Mouse (Mus musculus): ENCODE data around the gene Natd1.

Natd1 gene

GRCm38 (mm10) chr11:60931869-60932481 lies 17.4 kb upstream of the Natd1 start, which contains the start of gene Map2k3:
Map2k3 (plus strand) TSS chr11:60932033.
- peak; percentile 90 for DNase-seq (ENCODE audit: low spot score in 2 of 2)

- DNase-seq (ENCODE audit: low spot score in 2 of 2): peak in 1 of 2 experiments; percentile 26
Observed at GRCm38 (mm10) chr11:60931282-60931868, 16.8 kb upstream of the Natd1 start.

- no peak for DNase-seq (ENCODE audit: low spot score in 2 of 2)
Observed at GRCm38 (mm10) chr11:60930724-60931281, 16.3 kb upstream of the Natd1 start.

GRCm38 (mm10) chr11:60927264-60927663 lies 12.7 kb upstream of the Natd1 start:
- peak; percentile 80 to 90 for DNase-seq (ENCODE audit: low spot score in 2 of 2)

GRCm38 (mm10) chr11:60924981-60925380 lies 10.4 kb upstream of the Natd1 start:
- no peak for DNase-seq (ENCODE audit: low spot score in 2 of 2)

GRCm38 (mm10) chr11:60924498-60924897 lies 9.9 kb upstream of the Natd1 start:
- no peak for DNase-seq (ENCODE audit: low spot score in 2 of 2)

- DNase-seq (ENCODE audit: low spot score in 2 of 2): no peak
Observed at GRCm38 (mm10) chr11:60922964-60923363, 8.4 kb upstream of the Natd1 start.

GRCm38 (mm10) chr11:60922195-60922594 lies 7.6 kb upstream of the Natd1 start:
- DNase-seq (ENCODE audit: low spot score in 2 of 2): no peak

GRCm38 (mm10) chr11:60920021-60920420 lies 5.5 kb upstream of the Natd1 start:
- no peak for DNase-seq (ENCODE audit: low spot score in 2 of 2)

GRCm38 (mm10) chr11:60915201-60915600 lies 651 bp upstream of the Natd1 start:
- no peak for DNase-seq (ENCODE audit: low spot score in 2 of 2)

- peak; percentile 80 to 85 for DNase-seq (ENCODE audit: low spot score in 2 of 2)
Observed at GRCm38 (mm10) chr11:60913301-60914196, 1.0 kb downstream of the Natd1 start.

- DNase-seq (ENCODE audit: low spot score in 2 of 2): no peak
Observed at GRCm38 (mm10) chr11:60912525-60912973, 2.0 kb downstream of the Natd1 start.

- no peak for DNase-seq (ENCODE audit: low spot score in 2 of 2)
Observed at GRCm38 (mm10) chr11:60909626-60910025, 4.9 kb downstream of the Natd1 start.

- no peak for DNase-seq (ENCODE audit: low spot score in 2 of 2)
Observed at GRCm38 (mm10) chr11:60908073-60908472, 6.5 kb downstream of the Natd1 start.

- DNase-seq (ENCODE audit: low spot score in 2 of 2): no peak
Observed at GRCm38 (mm10) chr11:60906449-60906848, 8.1 kb downstream of the Natd1 start.

- DNase-seq (ENCODE audit: low spot score in 2 of 2): no peak
Observed at GRCm38 (mm10) chr11:60905407-60906120, 9.0 kb downstream of the Natd1 start.

- no peak for DNase-seq (ENCODE audit: low spot score in 2 of 2)
Observed at GRCm38 (mm10) chr11:60903661-60904061, 10.9 kb downstream of the Natd1 start.

GRCm38 (mm10) chr11:60902486-60902885 lies 12.1 kb downstream of the Natd1 start:
- DNase-seq (ENCODE audit: low spot score in 2 of 2): no peak

- DNase-seq (ENCODE audit: low spot score in 2 of 2): no peak
Observed at GRCm38 (mm10) chr11:60902001-60902400, 12.5 kb downstream of the Natd1 start.

GRCm38 (mm10) chr11:60895915-60896314 lies 18.6 kb downstream of the Natd1 start:
- no peak for DNase-seq (ENCODE audit: low spot score in 2 of 2)

GRCm38 (mm10) chr11:60890744-60891143 lies 23.8 kb downstream of the Natd1 start:
- DNase-seq (ENCODE audit: low spot score in 2 of 2): no peak

- DNase-seq (ENCODE audit: low spot score in 2 of 2): no peak
Observed at GRCm38 (mm10) chr11:60890286-60890685, 24.3 kb downstream of the Natd1 start.
